Mouse (Mus musculus): ENCODE results near the gene Stk32b.

Stk32b gene

GRCm38 (mm10) chr5:37659177-37659576, 57.8 kb downstream of the Stk32b start:
- no peak for DNase-seq (ENCODE audit: low spot score)

DNA sequence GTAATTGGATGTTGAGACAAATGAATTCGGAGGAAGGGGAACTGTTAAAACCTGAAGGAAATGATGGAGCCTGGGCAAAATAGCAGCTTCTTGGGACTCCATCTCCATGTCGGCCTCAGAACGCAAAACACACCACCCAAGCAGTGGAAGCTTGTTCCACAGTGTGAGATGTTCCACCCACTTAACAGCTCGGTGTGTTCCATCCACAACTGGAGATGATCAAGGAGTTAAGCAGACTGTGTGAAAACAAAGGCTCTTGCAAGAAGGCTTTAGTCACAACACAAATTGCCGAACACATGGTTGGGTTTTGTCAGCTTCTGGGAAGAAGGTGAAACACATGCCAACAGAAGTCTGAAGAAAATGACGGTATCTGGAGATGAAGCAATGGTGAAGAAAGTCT, 59.2 kb downstream of the Stk32b start:
- DNase-seq (ENCODE audit: low spot score) = no peak

DNA sequence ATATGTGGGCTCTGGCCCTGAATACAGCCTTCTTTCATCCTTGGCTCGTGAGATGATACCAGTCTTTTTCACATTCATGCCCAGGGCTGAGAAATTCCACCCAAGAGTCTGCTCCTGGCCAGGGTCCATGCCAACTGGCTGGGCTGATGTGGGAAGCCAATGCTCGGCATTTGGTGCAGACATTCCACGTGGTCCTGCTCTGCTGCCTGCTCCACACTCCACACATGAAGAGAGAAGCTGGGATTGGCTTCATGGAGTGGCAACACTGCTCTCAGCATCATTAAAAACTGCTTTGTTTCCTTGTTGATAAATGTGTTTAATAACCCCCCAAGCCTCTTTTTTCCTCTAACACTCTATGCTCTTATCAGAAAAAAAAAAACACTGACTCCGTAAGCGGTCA, 61.8 kb downstream of the Stk32b start:
- no peak for DNase-seq (ENCODE audit: low spot score)

DNA sequence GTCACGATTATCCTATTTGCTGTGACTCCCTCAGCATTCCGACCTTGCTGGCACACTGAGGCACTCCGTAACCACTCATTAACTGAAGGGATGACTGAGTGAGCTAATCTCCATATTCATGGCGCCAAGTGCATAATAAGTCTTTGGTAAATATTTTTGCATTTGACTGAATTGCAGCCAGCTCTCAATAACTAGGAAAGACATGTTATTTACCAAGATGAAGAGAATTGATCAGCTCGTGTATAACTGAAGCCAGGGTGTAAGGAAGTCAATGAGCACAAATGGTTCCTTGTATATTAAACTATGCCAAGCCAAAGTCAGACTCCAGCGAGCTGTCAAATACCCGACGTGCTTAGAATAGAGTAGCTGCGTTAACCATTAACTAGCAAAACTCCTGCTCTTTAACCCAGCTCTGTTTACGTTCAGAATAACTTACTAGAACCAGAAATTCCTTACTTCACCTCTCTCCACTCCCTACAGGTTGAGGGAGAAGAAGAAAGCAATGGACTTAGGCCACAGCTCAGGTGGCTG, 66.2 kb downstream of the Stk32b start:
- no peak for DNase-seq (ENCODE audit: low spot score)

- DNase-seq (ENCODE audit: low spot score) = no peak
Observed at GRCm38 (mm10) chr5:37650089-37650601, 66.8 kb downstream of the Stk32b start.

DNA sequence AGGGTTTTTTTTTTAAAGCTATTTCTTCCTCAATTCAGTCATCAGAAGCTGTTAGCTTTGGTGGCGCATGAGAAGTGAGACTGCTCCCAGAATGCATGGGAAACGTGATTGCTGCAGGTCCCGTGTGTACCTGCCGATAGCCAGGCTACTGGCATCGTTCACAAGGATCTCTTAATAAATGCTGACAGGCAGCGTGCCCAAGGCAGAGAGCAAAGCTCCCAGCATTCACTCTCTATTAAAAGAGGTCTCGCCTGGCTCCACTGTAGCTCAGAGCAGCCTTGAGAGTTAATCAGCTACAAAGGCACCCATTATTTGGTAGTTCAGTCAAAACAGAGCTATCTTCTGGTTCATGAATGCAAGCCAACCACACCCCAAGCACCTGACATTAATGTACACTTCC, 72.9 kb downstream of the Stk32b start:
- no peak for DNase-seq (ENCODE audit: low spot score)

DNA sequence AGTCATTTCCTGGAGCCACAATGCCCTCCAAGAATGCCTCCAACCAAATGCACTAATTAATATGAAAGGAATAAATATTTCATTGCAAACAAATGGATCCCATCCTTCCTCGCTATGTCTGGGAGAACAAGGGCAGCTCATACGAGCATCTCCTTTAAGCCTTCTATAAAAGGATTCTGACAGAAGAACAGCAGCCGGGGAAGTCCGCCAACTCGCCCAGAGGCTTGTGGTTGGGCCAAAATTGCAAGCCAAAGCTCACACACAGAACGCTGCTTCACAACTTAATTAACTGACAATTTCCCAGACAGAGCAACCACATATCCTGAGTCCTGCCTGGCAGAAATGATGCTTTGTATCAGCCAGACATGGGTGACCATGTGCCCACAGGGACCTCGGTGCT, 74.5 kb downstream of the Stk32b start:
- no peak for DNase-seq (ENCODE audit: low spot score)

DNA sequence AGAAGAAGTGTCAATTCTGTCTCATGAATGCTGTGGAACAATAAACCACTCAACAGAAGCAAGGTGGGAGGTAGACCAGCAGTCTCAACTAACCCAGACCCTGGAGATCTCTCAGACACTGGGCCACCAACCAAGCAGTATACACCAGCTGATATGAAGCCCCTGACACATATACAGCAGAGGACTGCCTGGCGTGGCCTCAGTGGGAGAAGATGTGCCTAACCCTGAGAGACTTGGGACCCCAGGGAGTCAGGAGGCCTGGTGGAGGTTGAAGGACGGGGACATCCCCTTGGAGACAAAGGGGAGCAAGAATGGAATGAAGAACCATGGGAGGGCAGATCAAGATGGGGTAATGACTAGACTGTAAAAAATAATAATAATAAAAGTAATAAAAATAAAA, 82.2 kb downstream of the Stk32b start:
- DNase-seq (ENCODE audit: low spot score) = no peak

- DNase-seq (ENCODE audit: low spot score) = no peak
Observed at GRCm38 (mm10) chr5:37627437-37628163, 89.4 kb downstream of the Stk32b start.

GRCm38 (mm10) chr5:37611874-37612273, 105.1 kb downstream of the Stk32b start:
- DNase-seq (ENCODE audit: low spot score) = no peak

- DNase-seq (ENCODE audit: low spot score) = no peak
Observed at GRCm38 (mm10) chr5:37599566-37599965, 117.4 kb downstream of the Stk32b start.

DNA sequence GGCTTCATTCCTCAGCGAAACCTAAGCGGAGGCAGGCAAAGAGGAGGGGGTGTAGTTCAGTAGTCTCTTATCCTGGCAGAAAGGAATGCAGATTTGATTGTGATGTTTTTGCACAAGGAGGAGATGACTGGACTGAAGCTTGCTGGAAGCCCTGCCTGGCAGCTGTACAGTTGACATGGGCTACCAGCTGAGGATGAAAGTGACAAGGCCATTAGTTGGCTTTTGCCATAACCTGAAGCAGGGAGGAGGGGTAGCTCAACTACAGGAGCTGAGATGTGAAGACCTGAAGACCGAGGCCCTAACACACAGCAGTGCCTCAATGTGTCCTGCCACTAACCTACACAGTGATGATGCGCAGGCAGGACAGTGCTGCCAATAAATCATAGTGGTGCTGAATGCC, 118.7 kb downstream of the Stk32b start:
- DNase-seq (ENCODE audit: low spot score) = no peak

- DNase-seq (ENCODE audit: low spot score) = no peak
Observed at GRCm38 (mm10) chr5:37592411-37592810, 124.6 kb downstream of the Stk32b start.

GRCm38 (mm10) chr5:37587861-37588260, 129.1 kb downstream of the Stk32b start:
- no peak for DNase-seq (ENCODE audit: low spot score)

DNA sequence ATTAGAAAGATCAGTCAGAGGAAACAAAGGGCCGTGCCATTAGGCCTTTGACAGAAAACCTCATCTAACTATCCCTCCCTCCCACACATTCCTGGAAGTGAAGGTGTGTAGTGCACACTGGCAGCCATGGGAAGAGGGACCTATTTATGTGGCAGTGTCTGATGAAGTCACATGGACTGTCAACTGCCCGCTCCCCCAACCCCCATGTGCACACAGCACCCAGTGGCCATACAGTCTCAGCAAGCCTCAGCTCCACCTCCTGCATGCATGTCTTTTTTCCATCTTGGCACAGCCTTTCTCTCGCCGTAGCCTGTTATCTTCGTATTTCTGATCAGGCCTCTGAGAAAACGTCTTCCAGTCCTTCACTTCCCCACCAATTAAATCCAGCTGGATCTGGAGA, 130.9 kb downstream of the Stk32b start:
- DNase-seq (ENCODE audit: low spot score) = no peak

DNA sequence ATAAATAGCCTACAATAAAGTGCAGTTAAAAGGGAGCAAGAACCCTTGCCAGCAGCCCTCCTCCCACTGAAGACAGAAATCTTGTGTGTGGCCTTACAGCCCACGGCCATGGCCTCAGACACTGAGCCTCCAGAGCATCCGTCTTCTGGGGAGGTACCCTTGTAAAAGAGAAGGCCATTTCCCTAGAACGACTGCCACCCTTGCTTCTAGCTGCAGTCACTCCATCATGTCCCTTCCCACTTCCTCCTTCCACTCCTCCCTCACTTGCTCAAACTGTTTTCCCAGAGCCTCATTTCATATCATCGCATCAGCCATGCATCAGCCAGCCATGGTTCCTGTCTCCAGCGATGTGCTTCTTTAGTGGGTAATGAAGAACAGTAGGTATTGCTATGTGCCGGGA, 141.5 kb downstream of the Stk32b start:
- no peak for DNase-seq (ENCODE audit: low spot score)

DNA sequence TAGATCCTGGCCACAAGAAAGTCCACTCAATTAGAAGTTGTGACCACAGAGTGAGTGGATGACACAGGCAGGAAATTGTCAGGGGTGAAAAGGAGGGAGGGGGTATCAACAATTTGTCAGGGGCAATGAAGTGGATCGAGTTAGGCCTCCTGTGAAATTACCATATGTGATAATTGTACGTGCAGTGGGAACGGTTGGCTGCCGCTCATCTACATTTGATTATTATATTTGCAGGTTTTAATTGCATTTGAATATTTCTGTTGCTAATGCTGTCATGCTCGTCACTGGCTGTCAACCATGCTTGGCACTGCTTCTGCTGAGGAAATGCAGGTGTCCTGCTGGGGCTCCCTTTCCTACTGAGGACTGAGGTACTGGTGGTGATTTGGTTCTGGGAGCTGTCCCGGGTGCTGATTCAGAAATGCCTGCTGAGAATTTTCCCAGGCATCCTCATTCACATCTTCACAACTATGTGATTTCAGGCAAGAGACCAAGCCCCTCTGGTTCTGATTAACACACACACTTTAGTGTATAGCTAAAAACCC, 159.6 kb downstream of the Stk32b start:
- peak; percentile 32 for DNase-seq (ENCODE audit: low spot score)

DNA sequence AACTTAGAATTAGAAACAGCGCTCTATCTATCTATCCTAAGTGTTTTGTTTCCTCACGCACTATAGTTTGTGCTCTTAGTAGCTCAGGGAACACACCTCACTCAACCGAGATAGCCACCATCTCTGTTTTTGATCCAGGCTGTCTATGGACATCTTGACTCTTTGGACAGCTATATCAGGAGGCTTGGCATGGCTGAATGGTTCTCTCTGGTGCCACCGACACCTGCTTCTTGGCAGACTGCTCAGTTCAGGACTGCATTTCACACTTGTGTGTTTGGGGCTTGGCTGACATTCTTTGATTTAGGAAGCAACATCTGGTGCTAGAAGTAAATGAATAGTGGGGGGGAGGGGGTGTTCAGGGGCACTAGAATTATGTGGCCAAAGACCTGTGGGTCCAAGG, 162.7 kb downstream of the Stk32b start:
- DNase-seq (ENCODE audit: low spot score) = no peak

GRCm38 (mm10) chr5:37551649-37552048, 165.3 kb downstream of the Stk32b start:
- no peak for DNase-seq (ENCODE audit: low spot score)

GRCm38 (mm10) chr5:37535726-37536293, 181.2 kb downstream of the Stk32b start:
- no peak for DNase-seq (ENCODE audit: low spot score)

DNA sequence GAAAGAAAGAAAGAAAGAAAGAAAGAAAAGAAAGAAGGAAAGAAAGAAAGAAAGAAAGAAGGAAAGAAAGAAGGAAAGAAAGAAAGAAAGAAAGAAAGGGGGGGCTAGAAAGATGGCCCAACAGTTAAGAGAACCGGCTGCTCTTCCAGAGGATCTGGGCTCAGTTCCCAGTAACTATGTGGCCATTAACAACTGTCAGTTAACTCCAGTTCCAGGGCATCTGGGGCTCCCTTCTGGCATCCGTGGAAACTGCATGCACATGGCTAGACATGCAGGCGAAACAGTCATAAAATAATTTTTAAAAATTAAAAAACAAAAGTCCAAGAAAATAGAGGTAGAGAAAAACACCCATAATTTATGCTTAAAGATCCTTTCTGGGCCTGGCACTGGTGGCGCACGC, 181.7 kb downstream of the Stk32b start:
- DNase-seq (ENCODE audit: low spot score) = no peak

DNA sequence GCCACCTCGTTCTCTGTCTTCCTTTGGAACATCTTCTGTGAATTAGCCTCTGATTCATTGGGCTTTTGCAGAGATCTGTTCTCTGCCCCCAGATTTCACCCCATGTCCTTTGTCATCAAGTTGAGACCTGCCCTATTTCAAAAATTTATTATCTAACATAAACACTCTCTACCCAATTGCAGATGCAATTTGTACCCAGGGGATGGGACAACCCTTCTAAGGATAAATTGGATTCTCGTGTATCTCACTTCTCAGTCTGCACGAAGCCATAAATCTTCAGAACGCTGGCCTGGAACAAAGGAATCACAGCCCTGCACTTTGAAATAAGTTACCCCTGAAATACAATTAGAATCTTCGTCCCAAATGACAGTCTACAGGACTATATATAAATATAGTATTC, 191.6 kb downstream of the Stk32b start:
- DNase-seq (ENCODE audit: low spot score) = no peak

- no peak for DNase-seq (ENCODE audit: low spot score)
Observed at GRCm38 (mm10) chr5:37520441-37520840, 196.5 kb downstream of the Stk32b start.

Measured in embryo, embryonic 10 days (tissue).